In genomic region chr9:107288711-107289110, GRCm38 (mm10) we compare ENCODE assay signal across 8 mouse cellular contexts. TPM values are rescaled to one million over a fixed set of nuclear protein-coding genes. Genes with fewer than 3 reads are reported as not detected.
DNase-seq lines count a peak whose midpoint lies in the region; TF ChIP-seq lines count a peak whose summit lies in the region.

No protein-coding gene starts in this region.

- H3K36me3 ChIP-seq in heart, embryonic 10.5 days: no peaks in the 10 kb centered on the region
- H3K36me3 ChIP-seq in small intestine, adult 2 months (ENCODE audit: control insufficient read depth, insufficient read depth, low read length): peaks cover 4% of the 10 kb centered on the region; the same call in 1 of the 2 replicates

- no peak for TF ChIP-seq CTCF in lung, adult 2 months (IDR thresholded peaks at IDR 0.05; ENCODE audit: insufficient read depth, low read length)
- no peak for TF ChIP-seq CTCF in small intestine, adult 2 months (IDR thresholded peaks at IDR 0.05; ENCODE audit: extremely low read depth, insufficient read length, insufficient replicate concordance, low read depth, low read length)

- peak overlapping the region; percentile 66 for H3K4me3 ChIP-seq in heart, embryonic 10.5 days
- peak overlapping the region; percentile 85 for H3K4me3 ChIP-seq in lung, adult 2 months (replicated peaks; ENCODE audit: extremely low read depth, low read depth, low read length)
- H3K4me3 ChIP-seq in small intestine, adult 2 months (ENCODE audit: low read depth, low read length): peak overlapping the region; percentile 75

- H3K4me1 ChIP-seq in heart, embryonic 10.5 days: peaks cover 36% of the 10 kb centered on the region
- peaks cover 5% of the 10 kb centered on the region; the same call in 1 of the 2 replicates for H3K4me1 ChIP-seq in lung, adult 2 months (ENCODE audit: control insufficient read depth, insufficient read depth, low read length)
- peaks cover 12% of the 10 kb centered on the region for H3K4me1 ChIP-seq in small intestine, adult 2 months (ENCODE audit: control insufficient read depth, insufficient read depth, insufficient read length, low read length)

- TF ChIP-seq POLR2A in lung, adult 2 months (IDR thresholded peaks at IDR 0.05; ENCODE audit: borderline replicate concordance, extremely low read depth, low read depth, low read length): peak; percentile 52; the same call in 1 of the 2 replicates
- no peak for TF ChIP-seq POLR2A in small intestine, adult 2 months (IDR thresholded peaks at IDR 0.05; ENCODE audit: low read depth, low read length)

- H3K27me3 ChIP-seq in heart, embryonic 10.5 days (ENCODE audit: insufficient read depth, poor library complexity, severe bottlenecking): peaks cover 24% of the 10 kb centered on the region
- H3K27me3 ChIP-seq in small intestine, adult 2 months (ENCODE audit: control insufficient read depth, insufficient read depth, low read length): no peaks in the 10 kb centered on the region

- DNase-seq in heart, embryonic 10.5 days (ENCODE audit: low spot score): no peak
- DNase-seq in heart, adult 8-10 months (ENCODE audit: low spot score): no peak
- peak; percentile 58 for DNase-seq in c-Kit-negative CD71-positive TER-119-positive erythroid progenitor cells, embryonic 14.5 days (ENCODE audit: low read depth, low spot score)
- DNase-seq in induced T-regulatory cell, adult 2 months (ENCODE audit: low read depth): peak; percentile 96
- no peak for DNase-seq in lung, adult 2 months
- DNase-seq in gastrocnemius, postnatal 36 days: no peak
- DNase-seq in adipocyte (ENCODE audit: low spot score): no peak

- intact Hi-C loops in gastrocnemius, postnatal 36 days (cut with DNase I): loop anchor here (2.0 kb wide), 1 partner anchor 120 kb away; no protein-coding TSS in a partner anchor

- H3K9me3 ChIP-seq in heart, embryonic 10.5 days: no peaks in the 10 kb centered on the region

- WGBS in heart, embryonic 10.5 days: 21% methylated on average over 8 of the region's 8 CpGs
- WGBS in lung, adult 2 months: 32% methylated on average over 8 of the region's 8 CpGs
- 16% methylated on average over 8 of the region's 8 CpGs for whole genome bisulfite sequencing in small intestine, adult 2 months

- H3K27ac ChIP-seq in heart, embryonic 10.5 days: peak overlapping the region; percentile 82
- peak overlapping the region; percentile 82 for H3K27ac ChIP-seq in small intestine, adult 2 months (ENCODE audit: insufficient read depth, low read depth, low read length)

RNA-seq across cellular contexts. Expression of gene Mapkapk3, which starts 1.0 kb away (rescaled TPM):
- polyA plus RNA-seq in heart, embryonic 10.5 days (2016; fragmentation: Nextera tagmentation; extraction: Ambion mirVana): 7.1 and 10.1 TPM in 2 replicates
- 10 to 100 TPM; 27.2 to 38.4 (median 32.0) TPM for total RNA-seq in heart, adult 8-10 months (2022)
- polyA plus RNA-seq in lung, adult 2 months (2012; rRNA removed): 29.3 and 41.1 TPM in 2 replicates
- polyA plus RNA-seq in small intestine, adult 2 months (2012; rRNA removed): 19.4 and 25.7 TPM in 2 replicates
- total RNA-seq in gastrocnemius, postnatal 36 days (2021): 10 to 100 TPM; 28.2 to 31.2 TPM

RNA-seq across cellular contexts. Expression of gene Cish, which starts 7.1 kb away (rescaled TPM):
- polyA plus RNA-seq in heart, embryonic 10.5 days (2016; fragmentation: Nextera tagmentation; extraction: Ambion mirVana): 9.4 and 13.2 TPM in 2 replicates
- total RNA-seq in heart, adult 8-10 months (2022): 100 to 1,000 TPM in 3 of 4 experiments, 10 to 100 TPM in 1; 87.1 to 234 (median 146) TPM
- polyA plus RNA-seq in lung, adult 2 months (2012; rRNA removed): 61.1 and 72.2 TPM in 2 replicates
- 19.1 and 33.6 TPM in 2 replicates for polyA plus RNA-seq in small intestine, adult 2 months (2012; rRNA removed)
- total RNA-seq in gastrocnemius, postnatal 36 days (2021): 10 to 100 TPM in 1 of 2 experiments, 1 to 10 TPM in 1; 3.9 to 32.3 TPM

RNA-seq across cellular contexts. Expression of gene Hemk1, which starts 49.4 kb away (rescaled TPM):
- 13.4 and 14.6 TPM in 2 replicates for polyA plus RNA-seq in heart, embryonic 10.5 days (2016; fragmentation: Nextera tagmentation; extraction: Ambion mirVana)
- 10 to 100 TPM; 17.3 to 24.0 (median 19.9) TPM for total RNA-seq in heart, adult 8-10 months (2022)
- 16.9 and 21.0 TPM in 2 replicates for polyA plus RNA-seq in lung, adult 2 months (2012; rRNA removed)
- 9.8 and 9.9 TPM in 2 replicates for polyA plus RNA-seq in small intestine, adult 2 months (2012; rRNA removed)
- total RNA-seq in gastrocnemius, postnatal 36 days (2021): 10 to 100 TPM in 1 of 2 experiments, 1 to 10 TPM in 1; 9.3 to 11.2 TPM

RNA-seq across cellular contexts. Expression of gene 6430571L13Rik, which starts 51.7 kb away (rescaled TPM):
- 0.74 and 1.2 TPM in 2 replicates for polyA plus RNA-seq in heart, embryonic 10.5 days (2016; fragmentation: Nextera tagmentation; extraction: Ambion mirVana)
- total RNA-seq in heart, adult 8-10 months (2022): 10 to 100 TPM in 1 of 4 experiments, 1 to 10 TPM in 3; 5.6 to 10.3 (median 6.4) TPM
- polyA plus RNA-seq in lung, adult 2 months (2012; rRNA removed): 0.34 and 1.1 TPM in 2 replicates
- 0.10 and 0.25 TPM in 2 replicates for polyA plus RNA-seq in small intestine, adult 2 months (2012; rRNA removed)
- total RNA-seq in gastrocnemius, postnatal 36 days (2021): 10 to 100 TPM; 33.5 to 35.9 TPM

RNA-seq across cellular contexts. Expression of gene Dock3, which starts 57.0 kb away (rescaled TPM):
- 0.22 and 0.57 TPM in 2 replicates for polyA plus RNA-seq in heart, embryonic 10.5 days (2016; fragmentation: Nextera tagmentation; extraction: Ambion mirVana)
- 10 to 100 TPM; 15.1 to 23.8 (median 19.8) TPM for total RNA-seq in heart, adult 8-10 months (2022)
- polyA plus RNA-seq in lung, adult 2 months (2012; rRNA removed): 0.09 and 0.18 TPM in 2 replicates
- polyA plus RNA-seq in small intestine, adult 2 months (2012; rRNA removed): 0.57 and 3.1 TPM in 2 replicates
- total RNA-seq in gastrocnemius, postnatal 36 days (2021): not detected

Comparison
In these comparisons a context has a peak if more than half of its experiments do, and no peak if none do; other contexts are left out.
1. DNase-seq: peak in c-Kit-negative CD71-positive TER-119-positive erythroid progenitor cells, embryonic 14.5 days (single experiment) and induced T-regulatory cell, adult 2 months (single experiment); none in heart, embryonic 10.5 days (single experiment), heart, adult 8-10 months (single experiment), lung, adult 2 months (single experiment), gastrocnemius, postnatal 36 days (0 of 2) and adipocyte (single experiment).
2. Peak in every context shown above with its lines, with median percentiles within 50 percentile points of each other: H3K4me3 ChIP-seq.